Mouse (Mus musculus) heart, adult 9 months (tissue): ENCODE results near the gene Psmb10.

Source experiments
- DNase-seq, 2 experiments: peaks; one replicate each; pipeline ENCODE4 v3.0.0; 2022; ENCODE audit warnings: low spot score in 2 of 2

Psmb10 gene

DNA sequence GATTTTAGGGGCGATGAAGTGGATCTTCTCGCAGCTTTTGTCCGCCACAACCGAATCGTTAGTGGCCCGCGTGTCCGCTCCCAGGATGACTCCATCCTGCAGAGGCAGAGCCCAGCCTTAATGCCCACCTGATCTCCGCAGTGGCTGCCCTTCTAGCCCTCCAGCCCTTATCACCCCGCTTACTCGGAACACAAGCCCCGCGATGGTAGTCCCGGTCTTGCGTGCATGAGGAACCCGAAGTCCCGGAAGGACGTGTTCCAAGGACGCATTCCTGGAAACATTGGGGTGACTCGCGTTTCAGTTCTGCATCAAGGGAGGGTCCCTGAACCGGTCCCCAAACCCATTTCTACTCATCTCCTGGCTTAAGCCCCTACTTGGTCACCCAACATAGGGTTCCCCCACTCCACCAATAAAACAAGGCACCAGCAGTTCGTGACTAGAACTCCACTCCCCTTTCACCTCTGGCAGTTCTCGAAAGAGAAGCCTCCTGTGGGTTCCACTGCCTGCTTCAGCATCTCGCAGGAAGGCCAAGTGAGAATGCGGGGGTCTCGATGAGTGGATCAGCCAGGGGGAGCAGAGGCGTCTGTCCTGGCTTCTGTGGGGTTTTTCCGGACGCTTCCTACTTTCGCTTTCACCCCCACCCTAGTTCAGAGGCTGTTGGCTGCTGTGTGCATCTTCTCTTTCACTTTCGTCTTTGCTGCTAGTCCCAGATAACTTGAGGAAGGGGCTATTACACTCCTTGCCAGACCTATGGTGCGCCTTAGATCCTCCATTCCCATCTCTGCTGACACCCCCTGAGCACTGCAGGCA is 543 bp downstream of the Psmb10 start:
- peak; percentile 72 to 82 for DNase-seq

DNA sequence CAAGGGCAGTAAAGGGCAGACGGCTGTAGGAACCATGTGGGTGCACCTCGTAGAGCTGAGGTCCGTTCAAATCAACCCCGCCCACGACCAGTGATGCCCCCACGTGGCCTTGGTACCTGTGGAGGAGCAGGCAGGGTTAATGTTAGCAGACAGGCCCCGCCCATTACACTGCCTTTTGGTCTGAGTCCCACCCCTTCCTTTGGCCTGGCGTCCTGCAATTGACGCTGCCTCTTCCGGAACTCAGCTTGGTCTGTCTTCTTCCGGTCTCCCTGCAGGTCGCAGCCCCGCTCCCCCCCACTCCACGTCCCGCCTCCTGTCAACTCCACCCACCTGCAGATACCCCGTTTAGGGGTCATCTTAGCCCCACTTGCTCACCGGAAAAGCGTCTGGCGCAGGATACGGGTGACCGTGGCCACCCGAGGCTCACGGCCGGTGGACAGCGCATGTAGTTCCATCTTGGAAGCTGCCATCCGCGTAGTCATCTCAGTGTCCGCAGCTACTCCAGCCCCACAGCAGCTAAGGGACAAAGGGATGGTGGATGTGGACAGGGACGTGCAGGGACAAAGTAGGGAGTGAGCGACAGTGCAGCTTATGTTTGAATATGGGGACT is 1.3 kb downstream of the Psmb10 start:
- DNase-seq, result peak; percentile 91 to 93

DNA sequence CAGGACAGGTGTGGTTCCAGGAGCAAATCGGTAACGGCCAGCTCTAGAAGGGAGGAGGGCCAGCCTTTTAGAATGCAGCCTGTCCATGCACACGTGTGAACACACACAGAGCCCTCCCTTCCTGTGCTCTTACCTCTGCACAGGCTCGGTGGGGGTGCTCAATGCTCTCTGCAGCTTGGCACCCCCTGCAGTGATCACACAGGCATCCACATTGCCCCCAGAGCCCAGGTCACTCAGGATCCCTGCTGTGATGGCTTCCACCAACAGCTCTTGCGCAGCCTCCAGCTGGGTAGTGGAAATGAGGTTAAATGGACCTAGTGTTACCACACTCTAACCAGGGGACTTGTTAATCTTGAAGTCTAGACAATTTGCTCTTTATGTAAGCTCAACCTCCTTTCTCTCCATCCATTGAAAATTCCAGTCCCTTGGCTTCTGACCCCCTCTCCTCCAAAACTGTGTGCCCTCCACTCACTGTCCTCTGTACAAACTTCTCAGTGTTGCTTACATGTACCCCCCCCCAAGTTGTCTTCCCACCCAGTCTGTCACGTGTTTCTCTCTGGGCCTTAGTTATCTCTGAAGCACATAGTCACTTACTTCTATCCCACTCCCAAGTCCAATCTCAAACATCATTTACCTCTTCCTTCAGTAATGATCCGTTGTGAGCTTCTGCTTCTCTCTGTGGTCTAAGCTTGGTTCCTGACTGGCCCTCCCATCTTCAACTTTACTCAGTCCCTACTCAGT is 2.2 kb downstream of the Psmb10 start:
- DNase-seq, result no peak

DNA sequence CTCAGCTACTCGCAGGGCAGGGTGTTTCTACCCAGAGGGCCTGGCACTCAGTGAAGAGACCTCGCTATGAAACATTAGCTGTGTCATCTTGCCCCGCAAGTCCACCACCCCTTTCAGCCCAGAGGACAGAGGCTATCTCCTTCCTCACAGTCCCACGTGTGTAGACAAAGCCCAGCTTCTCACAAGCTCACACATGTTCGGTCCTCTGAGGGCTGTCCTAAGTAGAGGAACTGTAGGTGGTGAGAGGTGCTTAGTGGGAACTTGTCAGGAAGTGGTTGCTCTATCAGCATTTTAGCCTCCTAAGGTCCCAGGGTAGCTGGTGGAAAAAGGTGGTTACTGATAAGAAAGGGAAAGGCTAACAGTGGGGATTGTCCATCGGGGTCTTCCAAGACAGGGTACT is 3.1 kb downstream of the Psmb10 start:
- DNase-seq, result no peak

DNA sequence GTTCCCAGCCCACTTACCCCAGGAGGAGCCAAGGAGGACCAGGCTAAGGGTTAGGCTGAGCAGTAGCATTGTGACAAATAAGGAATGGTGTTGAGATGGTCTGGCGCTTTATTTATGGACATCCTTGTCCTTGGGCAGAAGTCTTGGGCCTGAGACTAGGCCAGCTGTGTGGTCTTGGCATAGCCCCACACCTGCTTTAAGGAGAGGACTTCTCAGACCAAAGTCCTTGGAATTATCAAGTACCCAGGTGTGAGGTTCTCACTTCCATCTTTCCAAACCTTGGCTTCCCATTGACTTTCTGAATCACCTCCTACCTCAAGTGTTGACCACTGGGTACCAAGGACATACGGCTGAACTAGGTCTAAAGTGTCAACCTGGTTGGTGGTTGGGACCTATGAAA is 4.5 kb downstream of the Psmb10 start, which contains the start of gene Ctrl:
Ctrl (minus strand) TSS at position 101 of the 400 bp plus-strand sequence.
- DNase-seq, result no peak

DNA sequence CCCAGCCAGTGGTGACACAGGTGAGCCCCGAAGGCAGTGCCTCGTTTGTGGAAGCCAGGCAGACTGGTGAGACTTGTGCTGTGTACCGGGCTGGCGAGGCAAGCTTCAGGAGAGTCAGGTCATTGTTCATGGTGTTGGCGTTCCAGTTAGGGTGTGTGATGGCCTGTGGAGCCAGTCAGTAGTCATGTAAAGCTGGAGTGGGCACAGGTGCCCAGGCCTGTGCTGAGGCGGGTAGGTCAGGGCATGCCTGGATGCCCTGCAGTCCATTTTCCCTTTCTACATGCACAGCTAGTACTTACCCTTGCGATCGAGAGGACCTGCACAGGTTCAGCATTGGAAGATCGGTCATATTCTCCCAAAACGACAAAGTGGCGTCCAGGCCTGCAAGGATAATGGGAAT is 5.7 kb downstream of the Psmb10 start:
- DNase-seq, result no peak

DNA sequence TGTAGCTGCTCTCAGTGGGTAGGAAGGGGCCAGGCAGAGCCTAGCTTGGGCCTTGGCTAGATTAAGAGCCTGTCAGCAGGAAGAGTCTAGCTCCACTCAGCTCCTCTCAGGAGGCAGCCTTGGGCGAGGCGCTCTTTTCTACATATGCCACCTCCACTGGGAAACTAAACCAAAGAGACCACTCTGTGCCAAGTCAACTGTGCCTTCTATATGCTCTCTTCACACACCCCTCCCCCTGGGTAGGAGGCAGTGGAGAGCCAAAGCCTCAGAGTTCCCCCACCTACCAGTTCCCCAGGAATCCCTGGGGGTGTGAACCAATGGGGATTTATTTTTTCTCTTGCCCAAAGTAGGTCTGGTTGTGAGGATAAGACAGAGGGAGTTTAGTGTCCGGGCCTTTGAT is 7.0 kb downstream of the Psmb10 start:
- no peak for DNase-seq

DNA sequence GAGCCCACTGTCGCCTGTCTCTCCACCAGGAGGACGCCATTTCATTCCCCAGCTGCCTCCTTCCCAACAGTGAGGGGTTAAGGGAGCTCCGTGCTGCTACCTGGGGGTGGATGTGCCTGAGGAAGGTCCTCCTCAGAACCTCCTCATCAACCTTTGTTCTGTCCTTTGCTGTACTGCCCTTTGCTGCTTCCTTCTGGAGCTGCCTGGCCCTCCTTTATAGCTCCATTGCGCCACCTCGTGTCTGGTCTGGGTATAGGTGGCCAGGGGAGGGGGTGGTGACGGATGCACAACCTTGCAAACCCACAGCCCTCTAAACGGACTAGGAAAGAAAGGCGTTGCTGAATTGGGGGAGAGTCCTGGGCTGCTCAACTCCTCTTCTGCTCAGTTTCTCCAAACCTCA is 7.6 kb downstream of the Psmb10 start:
- peak; percentile 72 to 77 for DNase-seq

DNA sequence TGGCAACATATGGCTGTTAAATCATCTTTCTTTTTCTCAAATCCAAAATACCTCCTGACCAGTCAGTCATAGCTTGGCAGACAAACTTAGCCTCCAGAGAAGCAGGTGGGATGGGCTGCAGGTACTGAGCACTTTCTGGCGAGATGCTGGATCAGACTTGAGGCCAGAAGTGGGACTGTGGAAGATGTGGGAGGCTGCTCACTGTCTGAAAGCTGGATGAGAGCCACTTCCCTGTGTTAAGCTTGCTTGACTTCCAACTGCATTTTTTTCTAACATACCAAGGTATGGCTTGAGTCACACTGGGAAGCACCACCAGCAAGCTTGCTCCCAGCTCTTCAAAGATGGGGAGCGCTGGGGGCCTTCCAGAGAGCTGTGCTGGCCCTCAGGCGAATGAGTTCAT is 13.1 kb downstream of the Psmb10 start:
- DNase-seq, result no peak

DNA sequence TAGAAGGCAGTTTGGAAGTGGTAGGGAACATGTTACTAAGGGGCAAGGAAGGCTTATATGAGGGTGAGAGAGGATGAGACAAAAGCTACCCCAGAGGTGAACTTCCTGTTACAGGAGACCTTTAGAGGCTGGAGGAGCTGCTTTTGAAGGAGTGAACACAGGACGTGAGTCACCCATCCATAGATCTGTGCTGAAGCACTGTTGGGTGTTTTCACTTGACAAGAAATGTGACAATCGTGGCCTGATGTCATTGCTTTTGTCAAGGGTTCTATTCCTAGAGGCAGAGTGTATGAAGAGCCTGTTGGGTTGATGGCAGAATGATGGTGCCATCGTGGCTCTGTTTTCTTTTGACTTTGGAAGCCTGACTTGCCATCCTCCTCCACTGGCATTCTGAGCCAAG is 18.9 kb downstream of the Psmb10 start:
- DNase-seq, result no peak

DNA sequence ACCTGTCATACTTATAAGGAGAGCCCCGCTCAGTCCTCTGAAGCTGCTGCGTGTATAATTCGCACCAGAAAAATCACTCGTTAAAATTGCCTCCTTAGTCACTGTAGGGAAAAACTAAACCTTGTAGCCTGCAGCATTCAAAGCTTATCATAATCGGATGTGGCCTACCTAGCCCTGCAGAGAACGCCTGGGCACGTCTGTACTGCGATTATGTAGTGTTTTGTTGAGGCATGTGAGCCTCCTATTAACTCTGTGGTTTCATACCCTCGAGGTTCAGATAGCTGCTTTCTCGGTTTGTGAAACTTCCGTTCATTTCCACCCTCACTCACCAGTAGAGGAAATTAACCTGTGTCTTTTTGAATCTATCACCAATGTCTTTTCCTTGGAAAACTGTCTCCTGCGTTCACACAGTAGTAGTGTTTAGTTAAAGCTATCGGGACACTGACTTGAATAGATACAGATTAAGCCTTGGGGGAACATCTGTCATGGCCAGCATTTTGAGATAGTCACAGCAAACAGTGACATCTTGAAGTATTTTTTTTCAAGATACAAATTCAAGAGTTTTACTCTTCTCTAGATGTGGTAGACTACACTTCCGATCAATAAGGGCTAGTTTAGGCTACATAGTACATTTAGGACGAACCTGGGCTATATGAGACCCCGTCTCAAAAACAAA is 37.2 kb downstream of the Psmb10 start:
- no peak for DNase-seq

DNA sequence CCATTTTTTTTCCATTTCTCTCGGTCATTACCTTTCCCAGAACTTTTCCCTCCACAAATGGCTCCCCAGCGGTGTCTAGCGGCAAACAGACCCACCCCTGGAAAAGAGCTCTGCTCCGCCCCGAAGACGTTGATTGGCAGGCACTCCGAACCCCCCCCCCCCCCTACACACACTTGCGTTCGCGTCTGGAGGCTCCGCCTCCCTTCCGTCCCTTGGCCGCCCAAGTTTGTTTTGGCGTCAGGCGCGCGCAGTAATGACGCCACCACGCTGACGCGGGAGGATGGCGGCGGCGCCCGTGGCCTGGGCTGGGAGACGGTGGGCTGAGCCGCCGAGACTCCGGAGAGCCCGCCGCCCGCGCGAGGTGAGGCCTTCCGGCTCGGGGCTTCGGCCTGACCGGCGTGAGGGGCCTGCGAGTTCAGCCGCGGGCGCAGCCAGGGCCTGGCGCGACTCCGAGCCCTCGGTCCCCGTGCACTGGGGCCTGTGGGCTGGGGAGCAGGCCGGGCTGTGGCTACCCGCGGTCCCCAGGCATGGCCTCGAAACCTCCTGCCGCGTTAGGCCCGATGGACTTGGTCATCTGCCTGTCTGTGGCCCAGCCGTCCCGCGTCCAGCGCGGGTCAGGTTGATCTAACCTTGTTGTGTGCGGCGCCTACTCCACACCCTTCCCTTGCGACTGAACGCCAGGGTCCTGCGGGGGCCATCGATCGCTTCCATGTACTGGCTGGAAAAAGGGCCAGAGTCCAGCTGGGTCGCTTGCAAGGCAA is 37.9 kb downstream of the Psmb10 start, which contains the start of gene Pskh1:
Pskh1 (plus strand) TSS at position 262 of the 761 bp plus-strand sequence.
- DNase-seq, result peak; percentile 92

DNA sequence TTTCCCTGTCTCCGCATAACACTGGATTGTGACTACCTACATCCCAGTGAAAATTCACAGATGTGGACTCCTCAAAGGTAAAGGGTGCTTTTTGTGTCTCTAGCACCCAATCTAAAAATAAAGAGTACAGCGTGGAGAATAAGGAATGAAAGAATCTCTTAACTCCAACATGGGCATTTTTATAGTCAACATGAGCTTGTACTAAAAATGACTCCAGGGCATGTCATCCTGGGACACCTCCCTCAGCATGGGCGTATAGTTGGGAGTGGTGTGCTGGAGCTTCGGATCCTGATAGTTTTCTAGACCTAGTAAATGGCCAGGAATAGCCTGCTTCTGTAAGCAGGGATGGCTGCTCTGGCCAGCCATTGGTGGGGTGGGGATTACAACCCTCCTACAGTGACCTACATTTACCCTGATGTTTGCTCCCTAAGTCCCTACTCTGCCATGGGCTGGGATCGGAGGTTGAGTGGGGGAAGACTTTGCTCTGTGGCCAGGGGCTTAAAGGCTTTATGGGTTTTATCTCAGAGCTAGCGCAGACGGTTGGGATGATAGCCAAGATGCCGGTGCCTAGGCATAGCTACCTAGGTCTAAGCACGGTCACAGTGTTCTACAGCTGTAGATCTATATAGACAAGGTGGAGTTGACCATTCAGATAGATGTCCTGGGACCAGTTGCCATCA is 40.3 kb downstream of the Psmb10 start:
- DNase-seq, result no peak

DNA sequence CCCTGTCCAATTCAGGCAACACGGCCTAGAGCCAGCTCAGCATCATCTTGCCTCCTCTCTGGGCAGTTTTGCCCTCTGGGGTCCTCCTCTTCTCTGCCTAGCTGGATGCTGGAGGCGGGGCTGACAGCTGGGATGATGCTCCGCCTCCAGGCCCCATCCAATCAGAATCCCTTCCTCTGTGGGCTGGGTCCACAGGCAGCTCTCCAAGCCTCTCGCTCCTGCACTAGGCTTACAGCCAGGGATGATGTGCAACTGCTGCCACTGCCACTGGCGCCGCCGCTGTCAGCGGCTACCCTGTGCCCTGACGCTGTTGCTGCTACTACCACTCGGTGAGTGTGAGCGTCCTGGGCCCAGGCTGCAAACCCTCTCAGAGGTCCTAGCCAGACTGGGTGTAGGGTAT is 44.9 kb downstream of the Psmb10 start, which contains the start of gene Nrn1l:
Nrn1l (plus strand) TSS at position 229 of the 400 bp plus-strand sequence.
- peak; percentile 73 to 77 for DNase-seq

DNA sequence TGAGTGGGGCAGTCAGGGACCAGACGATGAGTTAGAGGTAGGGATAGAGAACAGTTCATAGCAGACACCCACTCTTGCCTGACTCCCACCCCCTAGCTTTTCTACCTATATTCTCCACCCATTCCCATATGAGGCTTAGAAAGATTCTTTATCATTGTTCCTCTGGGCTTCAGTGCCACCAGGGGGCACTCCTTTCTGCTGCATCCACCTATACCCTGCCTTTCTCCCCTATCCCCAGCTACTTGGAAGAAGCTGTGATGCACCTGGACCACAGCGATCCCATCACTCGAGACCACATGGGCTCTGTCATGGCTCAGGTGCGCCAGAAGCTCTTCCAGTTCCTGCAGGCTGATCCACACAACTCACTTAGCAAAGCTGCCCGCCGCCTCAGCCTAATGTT is 45.8 kb downstream of the Psmb10 start:
- no peak for DNase-seq

DNA sequence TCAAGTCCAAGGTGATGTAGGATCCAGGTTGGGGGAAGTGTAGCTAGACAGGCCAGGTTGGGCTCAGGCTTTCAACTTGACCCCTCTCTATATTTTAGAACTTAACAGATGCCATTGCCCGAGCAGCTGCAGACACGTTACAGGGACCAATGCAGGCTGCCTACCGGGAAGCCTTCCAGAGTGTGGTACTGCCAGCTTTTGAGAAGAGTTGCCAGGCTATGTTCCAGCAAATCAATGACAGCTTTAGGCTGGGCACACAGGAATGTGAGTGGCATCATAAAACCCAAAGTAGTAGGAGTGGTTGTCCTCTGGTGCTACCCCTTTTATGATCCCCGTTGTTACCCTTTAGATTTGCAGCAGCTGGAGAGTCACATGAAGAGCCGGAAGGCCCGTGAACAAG is 47.4 kb downstream of the Psmb10 start:
- DNase-seq, result peak; percentile 46 to 58

DNA sequence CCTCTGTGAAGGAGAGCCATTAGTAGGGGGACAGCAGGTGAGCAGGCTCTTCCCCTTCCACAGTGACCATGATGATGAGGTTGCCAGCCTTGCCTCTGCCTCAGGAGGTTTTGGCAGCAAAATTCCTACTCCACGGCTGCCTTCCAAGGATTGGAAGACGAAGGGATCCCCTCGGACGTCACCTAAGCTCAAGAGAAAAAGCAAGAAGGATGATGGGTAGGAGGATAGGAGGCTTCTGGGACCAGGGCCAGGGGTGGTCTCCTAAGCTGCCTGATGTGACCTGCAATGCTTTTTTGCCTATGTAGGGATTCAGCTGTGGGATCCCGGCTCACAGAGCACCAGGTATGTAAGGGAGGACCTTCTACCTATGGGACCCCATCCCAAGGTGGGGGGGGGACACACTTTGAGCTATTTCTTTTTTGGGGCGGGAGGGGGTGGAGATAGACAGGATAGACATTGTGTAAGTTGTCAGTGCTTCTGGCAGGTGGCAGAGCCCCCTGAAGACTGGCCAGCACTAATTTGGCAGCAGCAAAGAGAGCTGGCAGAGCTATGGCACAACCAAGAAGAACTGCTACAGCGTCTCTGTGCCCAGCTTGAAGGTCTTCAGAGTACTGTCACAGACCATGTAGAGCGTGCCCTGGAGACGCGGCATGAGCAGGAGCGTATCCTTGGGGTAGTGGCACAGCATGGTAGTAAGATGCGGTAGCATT is 48.3 kb downstream of the Psmb10 start:
- no peak for DNase-seq
